Mouse (Mus musculus): ENCODE measurements around the gene Zfp691.

- TF ChIP-seq CTCF (IDR thresholded peaks at IDR 0.05; ENCODE audit: low read depth) (no peak), EP300 (IDR thresholded peaks at IDR 0.05; ENCODE audit: low read depth) (peak; percentile 93)
Observed at GRCm38 (mm10) chr4:119189864-119190263, 15.9 kb upstream of the Zfp691 start, which contains the start of gene Ermap.

All from liver, postnatal 0 days (tissue).